Mouse (Mus musculus) cortical plate, adult 2 months (tissue): Measurements from ENCODE around the gene Vmn2r-ps130. TPM values are rescaled to one million over a fixed set of nuclear protein-coding genes. Genes with fewer than 3 reads are reported as not detected.
"Not testable (repeated sequence)": the region's sequence is repeated elsewhere in the genome, so short reads cannot be mapped to it uniquely, and the experiment has no call there.

Experiments
- H3K27ac ChIP-seq: fragments of 200-500 bp; 2 replicates; pipeline ENCODE4 v1.5.1; 2012; ENCODE audit warnings: low read length, control low read depth, inconsistent platforms; ENCODE audit not compliant: insufficient read depth
- H3K4me1 ChIP-seq: fragments of 200-500 bp; 2 replicates; pipeline ENCODE4 v1.6.1; 2011; ENCODE audit warnings: low read length; ENCODE audit not compliant: control insufficient read depth, insufficient read depth
- H3K4me3 ChIP-seq: fragments of 200-500 bp; 2 replicates; pipeline ENCODE4 v1.5.1; 2011; ENCODE audit warnings: mild to moderate bottlenecking, low read length, control low read depth; ENCODE audit not compliant: insufficient read depth
- polyA plus RNA-seq: library from polyadenylated mRNA; depleted of rRNA; stranded (reverse); fragments of >200 nt; gene quantifications from 2 replicates; pipeline ENCODE4 v1.2.3, GENCODE M21; 2012; rRNA removed

Vmn2r-ps130 gene
- not detected in 2 replicates for polyA plus RNA-seq

DNA sequence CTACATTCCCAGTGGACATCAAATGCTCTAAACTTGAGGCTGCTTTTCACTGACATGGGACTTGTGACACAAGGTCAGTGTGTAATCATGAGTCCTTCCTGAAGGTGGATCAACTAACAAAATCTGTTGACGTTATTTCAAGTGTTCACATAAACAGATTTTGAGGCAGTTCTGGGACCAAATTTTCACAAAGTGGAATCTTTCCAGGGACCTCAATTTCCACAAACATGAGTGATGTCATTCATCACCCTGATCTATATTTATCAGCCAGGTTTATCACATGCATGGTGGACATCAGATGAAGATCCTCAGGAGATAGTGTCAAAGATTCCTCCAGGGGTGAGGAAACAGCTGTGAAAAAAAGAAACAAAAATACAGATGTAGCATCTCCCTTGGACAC is at the start of gene Vmn2r-ps130:
TSS of gene Vmn2r-ps130 (plus strand) at position 301 of the 400 bp plus-strand sequence.
- not testable (repeated sequence) for H3K4me1 ChIP-seq, H3K27ac ChIP-seq, H3K4me3 ChIP-seq

Other genes starting within 250 kb of the Vmn2r-ps130 start
- 9.0 and 10.2 TPM in 2 replicates for gene Zfp945, start 194.0 kb upstream of the Vmn2r-ps130 start, polyA plus RNA-seq
- not detected in 2 replicates for gene Vmn2r113, start 118.2 kb upstream of the Vmn2r-ps130 start, polyA plus RNA-seq
- 17.9 and 18.1 TPM in 2 replicates for gene Zfp40, start 132.1 kb downstream of the Vmn2r-ps130 start, polyA plus RNA-seq